In the genomic region with DNA sequence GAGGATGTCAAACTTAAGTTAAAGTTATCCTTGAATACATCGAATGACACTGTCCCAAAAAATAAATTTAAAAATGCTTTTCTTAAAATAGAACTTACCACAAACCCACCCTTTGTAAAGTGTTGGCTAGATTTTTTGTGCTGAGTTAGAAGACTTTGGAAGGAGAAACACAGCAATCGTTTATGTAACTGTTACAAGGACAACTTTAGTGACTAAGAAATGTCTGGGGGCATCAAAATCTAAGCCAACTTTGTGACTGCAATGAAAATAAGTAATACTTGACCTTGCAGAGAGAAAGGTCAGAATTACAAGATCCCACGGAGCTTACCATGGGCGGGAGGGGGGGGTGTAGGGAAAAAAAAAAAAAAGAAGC, we compare ENCODE assay signal across 8 mouse cellular contexts. TPM values are rescaled to one million over a fixed set of nuclear protein-coding genes. Genes with fewer than 3 reads are reported as not detected.
DNase-seq lines count a peak whose midpoint lies in the region; ATAC-seq lines count a peak whose summit lies in the region.

No protein-coding gene starts in this region.

- H3K27me3 ChIP-seq in heart, embryonic 10.5 days (ENCODE audit: insufficient read depth, poor library complexity, severe bottlenecking), result no peaks in the 10 kb centered on the region
- no peaks in the 10 kb centered on the region for H3K27me3 ChIP-seq in forebrain, embryonic 12.5 days
- H3K27me3 ChIP-seq in liver, embryonic 13.5 days, result no peaks in the 10 kb centered on the region

- 27% methylated on average over 4 of the region's 4 CpGs for WGBS in heart, embryonic 10.5 days
- 33% methylated on average over 4 of the region's 4 CpGs for WGBS in forebrain, embryonic 12.5 days
- 11% methylated on average over 4 of the region's 4 CpGs for WGBS in liver, embryonic 13.5 days (ENCODE audit: insufficient replicate concordance)

- H3K36me3 ChIP-seq in heart, embryonic 10.5 days, result no peaks in the 10 kb centered on the region
- no peaks in the 10 kb centered on the region for H3K36me3 ChIP-seq in forebrain, embryonic 12.5 days (replicated peaks)
- no peaks in the 10 kb centered on the region for H3K36me3 ChIP-seq in liver, embryonic 13.5 days

- peak overlapping the region; percentile 89; the same call in 1 of the 2 replicates for H3K9ac ChIP-seq in forebrain, embryonic 12.5 days
- H3K9ac ChIP-seq in liver, embryonic 13.5 days, result peak overlapping the region; percentile 96

- peak overlapping the region; percentile 92 for H3K4me3 ChIP-seq in heart, embryonic 10.5 days
- peak overlapping the region; percentile 78 for H3K4me3 ChIP-seq in forebrain, embryonic 12.5 days (replicated peaks)
- peak overlapping the region; percentile 87 for H3K4me3 ChIP-seq in liver, embryonic 13.5 days (replicated peaks)

- no peaks in the 10 kb centered on the region for H3K9me3 ChIP-seq in heart, embryonic 10.5 days
- H3K9me3 ChIP-seq in forebrain, embryonic 12.5 days, result no peaks in the 10 kb centered on the region
- H3K9me3 ChIP-seq in liver, embryonic 13.5 days (replicated peaks), result no peaks in the 10 kb centered on the region

- H3K4me1 ChIP-seq in heart, embryonic 10.5 days, result peaks cover 25% of the 10 kb centered on the region
- peaks cover 33% of the 10 kb centered on the region for H3K4me1 ChIP-seq in forebrain, embryonic 12.5 days
- peaks cover 56% of the 10 kb centered on the region for H3K4me1 ChIP-seq in liver, embryonic 13.5 days (replicated peaks)

- H3K27ac ChIP-seq in heart, embryonic 10.5 days, result peak overlapping the region; percentile 98
- H3K27ac ChIP-seq in forebrain, embryonic 12.5 days, result peak overlapping the region; percentile 83
- H3K27ac ChIP-seq in liver, embryonic 13.5 days, result peak overlapping the region; percentile 76

- no peak for ATAC-seq in forebrain, embryonic 12.5 days (ENCODE audit: low FRiP score)
- ATAC-seq in liver, embryonic 13.5 days (ENCODE audit: low read depth), result no peak

- H3K4me2 ChIP-seq in forebrain, embryonic 12.5 days, result peak overlapping the region; percentile 71
- peak overlapping the region; percentile 90 for H3K4me2 ChIP-seq in liver, embryonic 13.5 days

- intact Hi-C loops in heart, postnatal 25 days (cut with DNase I), result loop anchor here (5.0 kb wide), 2 partner anchors 55 to 205 kb away; a partner anchor contains a TSS

- no peak for DNase-seq in heart, embryonic 10.5 days (ENCODE audit: low spot score)
- no peak for DNase-seq in heart, postnatal 25 days (ENCODE audit: low spot score)
- DNase-seq in 416B (ENCODE audit: low read depth), result peak; percentile 29
- DNase-seq in liver, embryonic 13.5 days, result no peak
- DNase-seq in right cerebral cortex, postnatal 36 days (ENCODE audit: low spot score in 2 of 2), result no peak
- no peak for DNase-seq in thymus, postnatal 4 days
- no peak for DNase-seq in layer of hippocampus, adult 9-10 months (ENCODE audit: low spot score)

RNA-seq across cellular contexts. Expression of a gene that starts 0.8 kb away (rescaled TPM):
- 77.8 TPM in 2 replicates for polyA plus RNA-seq in heart, embryonic 10.5 days (2016; fragmentation: Nextera tagmentation; extraction: Ambion mirVana)
- total RNA-seq in heart, postnatal 25 days (2021), result 100 to 1,000 TPM in 1 of 2 experiments, 10 to 100 TPM in 1; 97.3 to 109 TPM
- 68.0 and 68.6 TPM in 2 replicates for polyA plus RNA-seq in forebrain, embryonic 12.5 days (2016; fragmentation: Nextera tagmentation; extraction: Ambion mirVana)
- polyA plus RNA-seq in liver, embryonic 13.5 days (2015; fragmentation: Nextera tagmentation; extraction: Ambion mirVana), result 42.7 and 54.3 TPM in 2 replicates

RNA-seq across cellular contexts. Expression of a gene that starts 54.2 kb away (rescaled TPM):
- polyA plus RNA-seq in heart, embryonic 10.5 days (2016; fragmentation: Nextera tagmentation; extraction: Ambion mirVana), result 38.9 and 64.4 TPM in 2 replicates
- 1 to 10 TPM; 4.7 to 5.7 TPM for total RNA-seq in heart, postnatal 25 days (2021)
- 42.1 and 43.8 TPM in 2 replicates for polyA plus RNA-seq in forebrain, embryonic 12.5 days (2016; fragmentation: Nextera tagmentation; extraction: Ambion mirVana)
- polyA plus RNA-seq in liver, embryonic 13.5 days (2015; fragmentation: Nextera tagmentation; extraction: Ambion mirVana), result 73.8 and 82.4 TPM in 2 replicates

RNA-seq across cellular contexts. Expression of a gene that starts 56.8 kb away (rescaled TPM):
- 32.0 and 34.6 TPM in 2 replicates for polyA plus RNA-seq in heart, embryonic 10.5 days (2016; fragmentation: Nextera tagmentation; extraction: Ambion mirVana)
- total RNA-seq in heart, postnatal 25 days (2021), result 10 to 100 TPM; 58.5 to 64.7 TPM
- polyA plus RNA-seq in forebrain, embryonic 12.5 days (2016; fragmentation: Nextera tagmentation; extraction: Ambion mirVana), result 56.2 and 64.1 TPM in 2 replicates
- polyA plus RNA-seq in liver, embryonic 13.5 days (2015; fragmentation: Nextera tagmentation; extraction: Ambion mirVana), result 10.4 and 14.2 TPM in 2 replicates
